Mouse (Mus musculus) CH12.LX (cell line): ENCODE results near the gene Tbc1d9. TPM values are rescaled to one million over a fixed set of nuclear protein-coding genes. Genes with fewer than 3 reads are reported as not detected.

Experiments used
- DNase-seq: peaks from one replicate; pipeline ENCODE4 v3.0.0-alpha.2; 2013; ENCODE audit errors: extremely low read depth
- H3K27ac ChIP-seq: 2 replicates; pipeline ENCODE4 v1.5.1; 2012; ENCODE audit warnings: low read depth, mild to moderate bottlenecking, control low read depth, moderate library complexity; ENCODE audit not compliant: insufficient read depth
- H3K27me3 ChIP-seq: replicated peaks from 2 replicates; pipeline ENCODE3; 2012; ENCODE audit warnings: inconsistent platforms
- H3K36me3 ChIP-seq, 2 experiments: replicated peaks in 1 of 2; 2 replicates each; pipeline versions ENCODE3 to v1.6.1; 2012; ENCODE audit warnings: inconsistent platforms in 1 of 2, low read length in 1 of 2, mild to moderate bottlenecking in 1 of 2, mixed read lengths in 1 of 2, moderate library complexity in 1 of 2; ENCODE audit not compliant: control insufficient read depth in 1 of 2, insufficient read depth in 1 of 2
- H3K4me1 ChIP-seq, 2 experiments: 2 replicates each; pipeline ENCODE4 v1.6.1; 2012; ENCODE audit warnings: inconsistent platforms in 1 of 2, moderate library complexity in 1 of 2; ENCODE audit not compliant: insufficient read depth in 2 of 2, control insufficient read depth in 1 of 2
- H3K4me2 ChIP-seq: 2 replicates; pipeline ENCODE4 v1.6.1; 2012; ENCODE audit warnings: low read depth, mild to moderate bottlenecking, control low read depth; ENCODE audit not compliant: poor library complexity, insufficient read depth, severe bottlenecking
- H3K4me3 ChIP-seq, 3 experiments: fragments of 150-350 bp in 1 of 3; sonication (generic) in 1 of 3; replicated peaks in 1 of 3; 2 replicates each; pipeline versions ENCODE3 to v1.5.1; 2011 to 2012; ENCODE audit warnings: low read depth in 2 of 3, low read length in 2 of 3, mild to moderate bottlenecking in 2 of 3, moderate library complexity in 2 of 3, control low read depth in 1 of 3, improper control_type of control experiment in 1 of 3, inconsistent platforms in 1 of 3, mixed read lengths in 1 of 3; ENCODE audit not compliant: poor library complexity in 1 of 3
- H3K79me2 ChIP-seq: replicated peaks from 2 replicates; pipeline ENCODE4 v1.6.1; 2012; ENCODE audit warnings: mild to moderate bottlenecking, moderate library complexity; ENCODE audit not compliant: control insufficient read depth, poor library complexity, insufficient read depth, severe bottlenecking; ENCODE audit errors: extremely low read depth
- H3K9ac ChIP-seq: 2 replicates; pipeline ENCODE4 v1.6.1; 2012; ENCODE audit warnings: low read depth, mild to moderate bottlenecking, control low read depth, moderate library complexity; ENCODE audit not compliant: insufficient read depth
- H3K9me3 ChIP-seq: replicated peaks from 2 replicates; pipeline ENCODE3; 2012; ENCODE audit warnings: low read length, inconsistent platforms, mixed read lengths
- CHD1 ChIP-seq: IDR thresholded peaks from 2 replicates; pipeline ENCODE4 v1.6.1; 2012; ENCODE audit warnings: low read depth, low read length, improper control_type of control experiment, inconsistent platforms
- CTCF ChIP-seq, 2 experiments: IDR thresholded peaks in 1 of 2; conservative IDR thresholded peaks in 1 of 2; 2 replicates each; pipeline ENCODE4 v1.5.1; 2011 to 2012; ENCODE audit warnings: low read depth in 2 of 2, low read length in 2 of 2, improper control_type of control experiment in 1 of 2, inconsistent platforms in 1 of 2, mild to moderate bottlenecking in 1 of 2, moderate library complexity in 1 of 2
- E2F4 ChIP-seq: IDR thresholded peaks from 2 replicates; pipeline ENCODE4 v1.6.1; 2011; ENCODE audit warnings: low read depth, low read length, improper control_type of control experiment; ENCODE audit not compliant: insufficient replicate concordance
- EP300 ChIP-seq: IDR thresholded peaks from 2 replicates; pipeline ENCODE4 v1.6.1; 2011; ENCODE audit warnings: low read length, improper control_type of control experiment
- ETS1 ChIP-seq: conservative IDR thresholded peaks from 2 replicates; pipeline ENCODE4 v1.6.1; 2012; ENCODE audit warnings: low read depth, mild to moderate bottlenecking, inconsistent platforms, low read length, improper control_type of control experiment, moderate library complexity
- GABPA ChIP-seq: IDR thresholded peaks from 2 replicates; pipeline ENCODE4 v1.6.1; 2012; ENCODE audit warnings: low read depth, low read length, improper control_type of control experiment, inconsistent platforms; ENCODE audit not compliant: insufficient replicate concordance
- IRF4 ChIP-seq: IDR thresholded peaks from 2 replicates; pipeline ENCODE4 v1.6.1; 2014; ENCODE audit warnings: low read depth, mild to moderate bottlenecking, inconsistent platforms, low read length, improper control_type of control experiment
- JUN ChIP-seq: IDR thresholded peaks from 2 replicates; pipeline ENCODE4 v1.6.1; 2011; ENCODE audit warnings: low read depth, mild to moderate bottlenecking, low read length, improper control_type of control experiment, moderate library complexity; ENCODE audit not compliant: insufficient read depth
- KAT2A ChIP-seq: IDR thresholded peaks from 2 replicates; pipeline ENCODE4 v1.6.1; 2012; ENCODE audit warnings: low read length, improper control_type of control experiment, inconsistent platforms; ENCODE audit not compliant: insufficient replicate concordance
- MAX ChIP-seq: IDR thresholded peaks from 2 replicates; pipeline ENCODE4 v1.6.1; 2011; ENCODE audit warnings: low read length, improper control_type of control experiment
- MAZ ChIP-seq: IDR thresholded peaks from 2 replicates; pipeline ENCODE4 v1.6.1; 2012; ENCODE audit warnings: low read depth, mild to moderate bottlenecking, inconsistent platforms, low read length, improper control_type of control experiment, moderate library complexity
- MEF2A ChIP-seq: IDR thresholded peaks from 2 replicates; pipeline ENCODE4 v1.6.1; 2014; ENCODE audit warnings: low read depth, mild to moderate bottlenecking, inconsistent platforms, low read length, improper control_type of control experiment, borderline replicate concordance
- MXI1 ChIP-seq: IDR thresholded peaks from 2 replicates; pipeline ENCODE4 v1.6.1; 2011; ENCODE audit warnings: mild to moderate bottlenecking, low read depth, low read length, improper control_type of control experiment
- MYC ChIP-seq: IDR thresholded peaks from 2 replicates; pipeline ENCODE4 v1.6.1; 2011; ENCODE audit warnings: low read depth, mild to moderate bottlenecking, improper control_type of control experiment, low read length
- NELFE ChIP-seq: IDR thresholded peaks from 2 replicates; pipeline ENCODE4 v1.6.1; 2011; ENCODE audit warnings: low read depth, low read length, improper control_type of control experiment
- NRF1 ChIP-seq: IDR thresholded peaks from 2 replicates; pipeline ENCODE4 v1.6.1; 2014; ENCODE audit warnings: low read depth, mild to moderate bottlenecking, inconsistent platforms, low read length, improper control_type of control experiment, moderate library complexity
- PAX5 ChIP-seq: IDR thresholded peaks from 2 replicates; pipeline ENCODE4 v1.6.1; 2012; ENCODE audit warnings: low read length, inconsistent platforms, mixed read lengths
- POLR2A ChIP-seq: IDR thresholded peaks from 2 replicates; pipeline ENCODE4 v1.6.1; 2011; ENCODE audit warnings: low read depth, mild to moderate bottlenecking, improper control_type of control experiment, low read length
- POLR2AphosphoS2 ChIP-seq: IDR thresholded peaks from 2 replicates; pipeline ENCODE4 v1.6.1; 2011; ENCODE audit warnings: low read depth, low read length, improper control_type of control experiment
- RCOR1 ChIP-seq: conservative IDR thresholded peaks from 2 replicates; pipeline ENCODE4 v1.6.1; 2012; ENCODE audit warnings: low read depth, mild to moderate bottlenecking, inconsistent platforms, low read length, improper control_type of control experiment
- SMC3 ChIP-seq: IDR thresholded peaks from 2 replicates; pipeline ENCODE4 v1.6.1; 2011; ENCODE audit warnings: low read depth, low read length, improper control_type of control experiment
- TBP ChIP-seq: conservative IDR thresholded peaks from 2 replicates; pipeline ENCODE4 v1.6.1; 2011; ENCODE audit warnings: low read depth, low read length, improper control_type of control experiment
- TCF12 ChIP-seq: IDR thresholded peaks from 2 replicates; pipeline ENCODE4 v1.6.1; 2014; ENCODE audit warnings: low read depth, mild to moderate bottlenecking, inconsistent platforms, low read length, improper control_type of control experiment
- UBTF ChIP-seq: IDR thresholded peaks from 2 replicates; pipeline ENCODE4 v1.6.1; 2012; ENCODE audit warnings: low read depth, mild to moderate bottlenecking, inconsistent platforms, low read length, improper control_type of control experiment, moderate library complexity
- USF1 ChIP-seq: IDR thresholded peaks from 2 replicates; pipeline ENCODE4 v1.6.1; 2014; ENCODE audit warnings: low read depth, mild to moderate bottlenecking, inconsistent platforms, low read length, improper control_type of control experiment
- ZC3H11A ChIP-seq: IDR thresholded peaks from 2 replicates; pipeline ENCODE4 v1.6.1; 2012; ENCODE audit warnings: low read depth, mild to moderate bottlenecking, inconsistent platforms, low read length, improper control_type of control experiment
- ZKSCAN1 ChIP-seq: IDR thresholded peaks from 2 replicates; pipeline ENCODE4 v1.6.1; 2012; ENCODE audit warnings: low read depth, inconsistent platforms, low read length, improper control_type of control experiment, borderline replicate concordance
- ZMIZ1 ChIP-seq: IDR thresholded peaks from 2 replicates; pipeline ENCODE4 v1.6.1; 2012; ENCODE audit warnings: low read depth, mild to moderate bottlenecking, inconsistent platforms, low read length, improper control_type of control experiment
- ZNF384 ChIP-seq: IDR thresholded peaks from 2 replicates; pipeline ENCODE4 v1.6.1; 2012; ENCODE audit warnings: low read depth, low read length, improper control_type of control experiment, inconsistent platforms
- dilution Hi-C: fragments of 300-500 bp; cut with MboI; formaldehyde crosslinking; loops from 2 replicates; pipeline ENCODE4 v1.14.3; 2020; ENCODE audit warnings: low sequenced_read_pairs; ENCODE audit not compliant: extremely low pct_unique_long_range_greater_than_20kb, extremely low pct_ligation_motif_present
- in situ Hi-C: fragments of 300-500 bp; cut with MboI; formaldehyde crosslinking; loops from 3 replicates; pipeline ENCODE4 v1.14.3; 2019; ENCODE audit warnings: low sequenced_read_pairs, low pct_ligation_motif_present, low pct_unique_long_range_greater_than_20kb, mixed read lengths
- polyA plus RNA-seq: library from polyadenylated mRNA; unstranded; fragments of >175 nt; gene quantifications from 2 replicates; pipeline ENCODE4 v1.2.1, GENCODE M21; 2012; ENCODE audit warnings: low read depth; ENCODE audit not compliant: insufficient read length
- total RNA-seq, 2 experiments: library from RNA; depleted of rRNA; stranded (reverse); fragments of 300-350 nt in 1 of 2; fragments of >200 nt in 1 of 2; gene quantifications; 2 replicates each; pipeline ENCODE4 v1.2.3; 2012 to 2014

The Tbc1d9 gene
- total and polyA plus RNA-seq, 3 experiments: 1.3 to 5.0 (median 1.6) TPM

DNA sequence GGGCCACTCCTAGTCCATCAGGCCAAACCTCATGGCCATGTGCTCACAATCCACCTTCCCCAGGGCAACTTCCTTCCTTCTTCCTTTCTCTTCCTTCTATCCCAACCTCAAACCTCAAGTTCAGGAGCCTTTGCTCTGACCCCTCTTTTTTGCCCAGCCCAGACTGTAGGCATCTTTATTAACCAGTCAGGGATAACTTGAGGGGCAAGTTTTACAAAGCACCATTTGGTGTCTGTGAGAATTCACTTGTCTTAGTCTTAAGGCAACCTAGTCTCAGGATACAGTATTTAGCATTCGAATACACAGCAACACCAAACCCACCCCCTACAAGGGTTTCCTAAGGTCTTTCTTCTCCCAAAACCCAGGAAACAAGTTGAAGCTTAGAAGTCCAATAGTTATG lies 5.5 kb upstream of the Tbc1d9 start:
- dilution Hi-C loops (no loop called here), in situ Hi-C loops (no loop called here)
- no peak overlapping the region for H3K4me2 ChIP-seq
- H3K4me1 ChIP-seq: peaks cover 11 to 48% of the 10 kb centered on the region in 2 experiments
- no peak for DNase-seq
- no peak overlapping the region for H3K27ac ChIP-seq
- no peaks in the 10 kb centered on the region for H3K36me3 ChIP-seq
- no peaks in the 10 kb centered on the region for H3K9me3 ChIP-seq
- no peak overlapping the region for H3K4me3 ChIP-seq
- no peaks in the 10 kb centered on the region for H3K79me2 ChIP-seq
- H3K27me3 ChIP-seq: no peaks in the 10 kb centered on the region
- no peak overlapping the region for H3K9ac ChIP-seq
- TF ChIP-seq CTCF (conservative IDR thresholded peaks at IDR 0.05 in 1 of 2, IDR thresholded peaks at IDR 0.05 in 1 of 2; ENCODE audit: low read depth in 2 of 2, low read length in 2 of 2) (no peak), MAZ (no peak), MAX (no peak), TBP (no peak), EP300 (no peak), E2F4 (no peak), POLR2A (no peak), SMC3 (no peak), NELFE (no peak), ZC3H11A (no peak), ZKSCAN1 (no peak), JUN (no peak), NRF1 (no peak), ETS1 (no peak), PAX5 (no peak), UBTF (no peak), IRF4 (no peak)

DNA sequence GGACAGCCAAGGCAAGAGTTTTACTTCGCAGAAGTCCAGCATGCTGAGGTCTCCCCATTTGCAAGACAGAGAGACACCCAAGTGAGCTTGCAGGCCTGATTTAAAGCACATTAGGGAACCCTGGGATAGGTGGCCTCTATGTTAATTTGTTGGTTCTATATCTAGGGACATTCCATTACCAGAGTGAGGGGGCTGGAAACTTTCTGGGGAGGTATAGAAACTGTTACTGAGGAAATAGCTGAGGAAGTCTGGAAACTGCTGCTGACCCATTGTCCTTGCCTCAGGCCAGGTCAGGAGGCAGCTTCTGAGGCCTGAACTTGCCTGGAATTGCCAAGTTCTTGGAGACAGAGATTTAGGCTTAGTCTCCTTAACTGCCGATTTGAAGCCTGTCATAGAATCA lies 4.5 kb upstream of the Tbc1d9 start:
- Histone ChIP-seq H3K4me3 (no peak overlapping the region), H3K4me1 (peaks cover 11 to 39% of the 10 kb centered on the region in 2 experiments), H3K9ac (no peak overlapping the region), H3K79me2 (no peaks in the 10 kb centered on the region), H3K4me2 (no peak overlapping the region), H3K36me3 (no peaks in the 10 kb centered on the region), H3K9me3 (peaks cover 2% of the 10 kb centered on the region), H3K27ac (no peak overlapping the region), H3K27me3 (peaks cover 2% of the 10 kb centered on the region)
- TF ChIP-seq ZMIZ1: no peak
- TF ChIP-seq ZC3H11A: no peak
- TF ChIP-seq JUN: no peak
- no peak for TF ChIP-seq MYC
- TF ChIP-seq POLR2AphosphoS2: no peak
- TF ChIP-seq GABPA: no peak
- TF ChIP-seq RCOR1: no peak
- TF ChIP-seq NRF1: no peak
- no peak for TF ChIP-seq MAZ
- no peak for TF ChIP-seq NELFE
- no peak for TF ChIP-seq TCF12
- TF ChIP-seq KAT2A: no peak
- TF ChIP-seq UBTF: no peak
- no peak for TF ChIP-seq CHD1
- no peak for TF ChIP-seq SMC3
- TF ChIP-seq MEF2A: no peak
- no peak for TF ChIP-seq TBP
- TF ChIP-seq MXI1: no peak
- no peak for TF ChIP-seq ZNF384
- no peak for TF ChIP-seq USF1
- no peak for DNase-seq
- dilution Hi-C loops: no loop called here
- in situ Hi-C loops: no loop called here
